8 mouse cellular contexts compared by ENCODE assay signal in the genomic region with DNA sequence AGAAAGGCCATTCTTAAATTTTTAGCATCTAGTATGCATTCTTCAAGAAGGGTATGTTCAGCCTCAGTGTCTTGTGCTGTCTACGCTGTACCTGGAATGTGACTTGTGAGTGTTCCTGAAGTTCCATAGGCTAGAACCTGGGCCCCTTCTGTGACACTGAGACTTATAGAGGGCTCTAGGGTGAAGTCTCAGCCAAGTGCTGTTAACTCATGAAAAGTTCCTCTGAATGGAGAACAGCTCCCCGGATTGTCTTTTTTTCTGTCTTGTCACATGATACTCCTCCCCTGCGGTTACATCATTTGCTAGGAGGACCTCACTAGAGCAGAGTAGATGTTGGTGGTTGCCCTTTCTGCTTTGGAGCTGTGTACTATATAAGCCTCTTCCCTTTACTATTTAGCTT. TPM values are rescaled to one million over a fixed set of nuclear protein-coding genes. Genes with fewer than 3 reads are reported as not detected.
DNase-seq lines count a peak whose midpoint lies in the region; ATAC-seq and TF ChIP-seq lines count a peak whose summit lies in the region.

No protein-coding gene starts in this region.

- no peaks in the 10 kb centered on the region for H3K9me3 ChIP-seq in midbrain, embryonic 12.5 days
- H3K9me3 ChIP-seq in midbrain, embryonic 15.5 days = no peaks in the 10 kb centered on the region
- no peaks in the 10 kb centered on the region for H3K9me3 ChIP-seq in heart, embryonic 13.5 days

- intact Hi-C loops in gastrocnemius, adult 2 months (cut with DNase I) = no loop called here

- no peaks in the 10 kb centered on the region for H3K36me3 ChIP-seq in midbrain, embryonic 12.5 days
- H3K36me3 ChIP-seq in midbrain, embryonic 15.5 days (replicated peaks) = no peaks in the 10 kb centered on the region
- H3K36me3 ChIP-seq in heart, embryonic 13.5 days = no peaks in the 10 kb centered on the region
- no peaks in the 10 kb centered on the region for H3K36me3 ChIP-seq in small intestine, adult 2 months (ENCODE audit: control insufficient read depth, insufficient read depth, low read length)

- peak overlapping the region; percentile 72 for H3K27ac ChIP-seq in gastrocnemius, adult 2 months
- H3K27ac ChIP-seq in midbrain, embryonic 12.5 days (replicated peaks) = no peak overlapping the region
- no peak overlapping the region for H3K27ac ChIP-seq in midbrain, embryonic 15.5 days
- peak overlapping the region; percentile 76 for H3K27ac ChIP-seq in heart, embryonic 13.5 days (replicated peaks)
- H3K27ac ChIP-seq in small intestine, adult 2 months (ENCODE audit: insufficient read depth, low read depth, low read length) = peak overlapping the region; percentile 49; the same call in 1 of the 2 replicates

- peaks cover 32% of the 10 kb centered on the region for H3K4me1 ChIP-seq in midbrain, embryonic 12.5 days
- H3K4me1 ChIP-seq in midbrain, embryonic 15.5 days = peaks cover 28% of the 10 kb centered on the region
- peaks cover 50% of the 10 kb centered on the region for H3K4me1 ChIP-seq in heart, embryonic 13.5 days
- H3K4me1 ChIP-seq in small intestine, adult 2 months (ENCODE audit: control insufficient read depth, insufficient read depth, insufficient read length, low read length) = peaks cover 11% of the 10 kb centered on the region

- no peak overlapping the region for H3K9ac ChIP-seq in midbrain, embryonic 12.5 days (replicated peaks)
- no peak overlapping the region for H3K9ac ChIP-seq in midbrain, embryonic 15.5 days
- H3K9ac ChIP-seq in heart, embryonic 13.5 days = no peak overlapping the region

- DNase-seq in gastrocnemius, adult 2 months = no peak
- DNase-seq in gastrocnemius, adult 8-10 months (ENCODE audit: low spot score in 2 of 2) = no peak
- no peak for DNase-seq in cerebellum, postnatal 10 days
- no peak for DNase-seq in layer of hippocampus, adult 18-20 months (ENCODE audit: low spot score in 2 of 2)

- H3K27me3 ChIP-seq in midbrain, embryonic 12.5 days = peaks cover 80% of the 10 kb centered on the region
- H3K27me3 ChIP-seq in midbrain, embryonic 15.5 days (replicated peaks) = peaks cover 78% of the 10 kb centered on the region
- H3K27me3 ChIP-seq in heart, embryonic 13.5 days (replicated peaks) = 0 out of 2 replicates have a peak, but pooled peaks cover 4% of the 10 kb centered on the region
- peaks cover 2% of the 10 kb centered on the region; the same call in 1 of the 2 replicates for H3K27me3 ChIP-seq in small intestine, adult 2 months (ENCODE audit: control insufficient read depth, insufficient read depth, low read length)

- H3K4me3 ChIP-seq in gastrocnemius, adult 2 months = peak overlapping the region; percentile 44
- H3K4me3 ChIP-seq in midbrain, embryonic 12.5 days = no peak overlapping the region
- no peak overlapping the region for H3K4me3 ChIP-seq in midbrain, embryonic 15.5 days
- no peak overlapping the region for H3K4me3 ChIP-seq in heart, embryonic 13.5 days
- no peak overlapping the region for H3K4me3 ChIP-seq in small intestine, adult 2 months (ENCODE audit: low read depth, low read length)

- peak overlapping the region; percentile 23 for H3K4me2 ChIP-seq in midbrain, embryonic 12.5 days (replicated peaks)
- no peak overlapping the region for H3K4me2 ChIP-seq in midbrain, embryonic 15.5 days
- H3K4me2 ChIP-seq in heart, embryonic 13.5 days = peak overlapping the region; percentile 34

- 11% methylated on average over 3 of the region's 3 CpGs for WGBS in midbrain, embryonic 12.5 days
- 2% methylated on average over 3 of the region's 3 CpGs for WGBS in midbrain, embryonic 15.5 days
- WGBS in heart, embryonic 13.5 days = 12% methylated on average over 3 of the region's 3 CpGs
- 16% methylated on average over 3 of the region's 3 CpGs for WGBS in small intestine, adult 2 months

- peak; percentile 47 for ATAC-seq in midbrain, embryonic 12.5 days (ENCODE audit: low FRiP score, low read depth)
- no peak for ATAC-seq in midbrain, embryonic 15.5 days (replicated peaks)
- no peak for ATAC-seq in heart, embryonic 13.5 days (ENCODE audit: extremely low read depth, insufficient number of reproducible peaks, low FRiP score, low TSS enrichment)

- TF ChIP-seq POLR2A in small intestine, adult 2 months (IDR thresholded peaks at IDR 0.05; ENCODE audit: low read depth, low read length) = no peak

- TF ChIP-seq CTCF in gastrocnemius, adult 2 months (IDR thresholded peaks at IDR 0.05) = no peak
- no peak for TF ChIP-seq CTCF in small intestine, adult 2 months (IDR thresholded peaks at IDR 0.05; ENCODE audit: extremely low read depth, insufficient read length, insufficient replicate concordance, low read depth, low read length)

RNA-seq across cellular contexts. Expression of a gene that starts 40.5 kb away (rescaled TPM):
- total RNA-seq in gastrocnemius, adult 2 months (2021) = 10 to 100 TPM; 11.6 to 11.7 TPM
- total RNA-seq in gastrocnemius, adult 8-10 months (2022) = 10 to 100 TPM in 1 of 4 experiments, 1 to 10 TPM in 3; 7.8 to 12.6 (median 9.5) TPM
- 26.2 and 26.3 TPM in 2 replicates for polyA plus RNA-seq in midbrain, embryonic 12.5 days (2016; fragmentation: Nextera tagmentation; extraction: Ambion mirVana)
- 18.6 and 20.8 TPM in 2 replicates for polyA plus RNA-seq in midbrain, embryonic 15.5 days (2015; fragmentation: Nextera tagmentation; extraction: Ambion mirVana)
- 46.9 and 48.3 TPM in 2 replicates for polyA plus RNA-seq in heart, embryonic 13.5 days (2015; fragmentation: Nextera tagmentation; extraction: Ambion mirVana)
- 4.7 and 10.2 TPM in 2 replicates for polyA plus RNA-seq in small intestine, adult 2 months (2012; rRNA removed)
- 1 to 10 TPM; 7.5 to 9.4 TPM for total RNA-seq in layer of hippocampus, adult 18-20 months (2021)

Comparison
In these comparisons a context has a peak if more than half of its experiments do, and no peak if none do; other contexts are left out.
1. H3K27ac ChIP-seq: peak in gastrocnemius, adult 2 months (single experiment), heart, embryonic 13.5 days (single experiment) and small intestine, adult 2 months (single experiment); none in midbrain, embryonic 12.5 days (single experiment) and midbrain, embryonic 15.5 days (single experiment).